Mouse (Mus musculus) myocyte (in vitro differentiated cells): ENCODE results near the gene Tshz2. TPM values are rescaled to one million over a fixed set of nuclear protein-coding genes. Genes with fewer than 3 reads are reported as not detected.

Experiments
- H3K27me3 ChIP-seq: one replicate; pipeline ENCODE4 v1.6.1; 2011; ENCODE audit not compliant: control insufficient read depth, insufficient read depth, insufficient read length
- H3K36me3 ChIP-seq: one replicate; pipeline ENCODE4 v1.6.1; 2011; ENCODE audit not compliant: control insufficient read depth, insufficient read depth
- H3K4me2 ChIP-seq: one replicate; pipeline ENCODE4 v1.6.1; 2011; ENCODE audit warnings: low read depth, control low read depth
- H3K4me3 ChIP-seq: one replicate; pipeline ENCODE4 v1.5.1; 2011; ENCODE audit warnings: mild to moderate bottlenecking, control low read depth, moderate library complexity
- H3K79me2 ChIP-seq: one replicate; pipeline ENCODE4 v1.6.1; 2011; ENCODE audit not compliant: control insufficient read depth, insufficient read depth
- H3ac ChIP-seq: one replicate; pipeline ENCODE4 v1.6.1; 2011; ENCODE audit not compliant: control insufficient read depth, insufficient read length
- CEBPB ChIP-seq: IDR thresholded peaks from 2 replicates; pipeline ENCODE4 v1.6.1; 2011; ENCODE audit warnings: mild to moderate bottlenecking, moderate library complexity; ENCODE audit not compliant: poor library complexity, insufficient read depth, severe bottlenecking
- E2F4 ChIP-seq: IDR thresholded peaks from one replicate; pipeline ENCODE4 v1.6.1; 2011; ENCODE audit warnings: mild to moderate bottlenecking, control low read depth, moderate library complexity; ENCODE audit not compliant: insufficient read depth
- MAX ChIP-seq: IDR thresholded peaks from one replicate; pipeline ENCODE4 v1.6.1; 2011; ENCODE audit warnings: low read depth, mild to moderate bottlenecking, control low read depth
- MYOD1 ChIP-seq, 3 experiments: IDR thresholded peaks; one replicate each; pipeline ENCODE4 v1.6.1; 2011; ENCODE audit warnings: control low read depth in 2 of 3, low read depth in 2 of 3, mild to moderate bottlenecking in 2 of 3, moderate library complexity in 1 of 3; ENCODE audit not compliant: insufficient read length in 2 of 3, control insufficient read depth in 1 of 3
- MYOG ChIP-seq, 3 experiments: IDR thresholded peaks; one replicate each; pipeline ENCODE4 v1.6.1; 2011; ENCODE audit warnings: control low read depth in 2 of 3, low read depth in 2 of 3, mild to moderate bottlenecking in 2 of 3; ENCODE audit not compliant: insufficient read length in 2 of 3, control insufficient read depth in 1 of 3, insufficient read depth in 1 of 3
- POLR2A ChIP-seq: IDR thresholded peaks from one replicate; pipeline ENCODE4 v1.6.1; 2011; ENCODE audit warnings: low read depth, mild to moderate bottlenecking, control low read depth, moderate library complexity; ENCODE audit not compliant: insufficient read length
- POLR2AphosphoS2 ChIP-seq: IDR thresholded peaks from one replicate; pipeline ENCODE4 v1.6.1; 2011; ENCODE audit warnings: low read depth, control low read depth; ENCODE audit not compliant: insufficient read length
- REST ChIP-seq: IDR thresholded peaks from one replicate; pipeline ENCODE4 v1.6.1; 2011; ENCODE audit warnings: mild to moderate bottlenecking, control low read depth, moderate library complexity; ENCODE audit not compliant: insufficient read depth, insufficient read length
- SRF ChIP-seq: IDR thresholded peaks from one replicate; pipeline ENCODE4 v1.6.1; 2011; ENCODE audit warnings: low read depth; ENCODE audit not compliant: control insufficient read depth, insufficient read length
- TCF12 ChIP-seq: IDR thresholded peaks from one replicate; pipeline ENCODE4 v1.6.1; 2011; ENCODE audit warnings: mild to moderate bottlenecking, control low read depth; ENCODE audit not compliant: poor library complexity, insufficient read depth, severe bottlenecking
- TCF3 ChIP-seq: IDR thresholded peaks from one replicate; pipeline ENCODE4 v1.6.1; 2011; ENCODE audit warnings: low read depth, control low read depth; ENCODE audit not compliant: insufficient read length
- USF1 ChIP-seq: IDR thresholded peaks from one replicate; pipeline ENCODE4 v1.6.1; 2011; ENCODE audit warnings: low read depth, mild to moderate bottlenecking, control low read depth, moderate library complexity
- polyA plus RNA-seq: library from polyadenylated mRNA; unstranded; fragments of >200 nt; fragmentation: generic; extraction: Trizol; gene quantifications from one replicate; pipeline ENCODE4 v1.2.1, GENCODE M21; 2012; ENCODE audit warnings: missing spikeins

Gene Tshz2
- polyA plus RNA-seq, 1 experiment = not detected

DNA sequence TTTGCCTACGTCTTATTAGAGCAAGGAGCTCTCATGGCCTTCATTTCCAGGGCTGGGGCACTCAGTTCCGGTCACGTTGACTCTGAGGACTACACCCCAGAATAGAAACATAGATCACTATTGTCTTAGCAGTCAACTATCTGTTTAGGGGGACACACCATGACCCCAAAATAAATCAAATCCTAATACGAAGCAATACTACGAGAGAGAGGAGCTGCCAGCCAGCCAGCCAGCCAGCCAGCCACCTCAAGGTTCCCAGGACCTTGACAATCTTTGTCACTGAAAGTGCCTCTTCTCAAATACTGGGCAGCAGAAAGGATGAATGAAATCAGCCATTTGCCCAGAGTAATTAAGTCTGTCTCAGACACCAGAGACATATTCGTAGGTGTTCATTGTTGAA is 393.1 kb downstream of the Tshz2 start:
- Histone ChIP-seq H3ac (no peak overlapping the region), H3K4me3 (no peak overlapping the region), H3K36me3 (no peaks in the 10 kb centered on the region), H3K27me3 (no peaks in the 10 kb centered on the region), H3K4me2 (no peak overlapping the region), H3K79me2 (no peaks in the 10 kb centered on the region)
- TF ChIP-seq E2F4 = no peak
- TF ChIP-seq USF1 = no peak
- no peak for TF ChIP-seq MAX
- TF ChIP-seq REST = no peak

DNA sequence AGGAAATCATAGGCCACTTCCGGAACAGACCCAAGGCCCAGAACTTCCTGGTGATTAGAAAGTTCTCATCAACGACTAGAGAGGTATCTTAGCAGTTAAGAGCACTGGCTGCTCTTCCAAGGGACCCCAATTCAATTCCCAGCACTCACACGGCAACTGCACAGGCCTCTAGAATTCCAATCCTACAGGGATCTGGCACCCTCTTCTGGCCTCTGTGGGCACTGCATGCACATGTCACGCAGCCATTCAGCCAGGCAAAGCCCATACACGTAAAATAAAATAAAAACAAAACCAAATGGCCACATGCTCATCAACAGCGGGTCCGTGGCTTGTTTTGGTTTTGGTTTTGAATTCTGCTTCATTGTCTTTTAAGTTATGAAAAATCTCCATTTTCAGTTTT is 395.0 kb downstream of the Tshz2 start:
- TF ChIP-seq USF1 = no peak
- no peak for TF ChIP-seq POLR2AphosphoS2
- no peak for TF ChIP-seq E2F4
- no peak for TF ChIP-seq MAX
- no peak for TF ChIP-seq MYOG (IDR thresholded peaks at IDR 0.05; ENCODE audit: control insufficient read depth in 1 of 3, insufficient read depth in 1 of 3, insufficient read length in 2 of 3, low read depth in 2 of 3)
- TF ChIP-seq REST = no peak
- no peak for TF ChIP-seq MYOD1 (IDR thresholded peaks at IDR 0.05; ENCODE audit: control insufficient read depth in 1 of 3, insufficient read length in 2 of 3, low read depth in 2 of 3)
- TF ChIP-seq CEBPB = no peak
- TF ChIP-seq TCF12 = no peak
- TF ChIP-seq POLR2A = no peak
- no peak for TF ChIP-seq SRF
- TF ChIP-seq TCF3 = no peak
- H3K4me2 ChIP-seq = no peak overlapping the region
- H3K4me3 ChIP-seq = no peak overlapping the region
- H3ac ChIP-seq = no peak overlapping the region
- no peaks in the 10 kb centered on the region for H3K27me3 ChIP-seq
- no peaks in the 10 kb centered on the region for H3K36me3 ChIP-seq
- no peaks in the 10 kb centered on the region for H3K79me2 ChIP-seq

DNA sequence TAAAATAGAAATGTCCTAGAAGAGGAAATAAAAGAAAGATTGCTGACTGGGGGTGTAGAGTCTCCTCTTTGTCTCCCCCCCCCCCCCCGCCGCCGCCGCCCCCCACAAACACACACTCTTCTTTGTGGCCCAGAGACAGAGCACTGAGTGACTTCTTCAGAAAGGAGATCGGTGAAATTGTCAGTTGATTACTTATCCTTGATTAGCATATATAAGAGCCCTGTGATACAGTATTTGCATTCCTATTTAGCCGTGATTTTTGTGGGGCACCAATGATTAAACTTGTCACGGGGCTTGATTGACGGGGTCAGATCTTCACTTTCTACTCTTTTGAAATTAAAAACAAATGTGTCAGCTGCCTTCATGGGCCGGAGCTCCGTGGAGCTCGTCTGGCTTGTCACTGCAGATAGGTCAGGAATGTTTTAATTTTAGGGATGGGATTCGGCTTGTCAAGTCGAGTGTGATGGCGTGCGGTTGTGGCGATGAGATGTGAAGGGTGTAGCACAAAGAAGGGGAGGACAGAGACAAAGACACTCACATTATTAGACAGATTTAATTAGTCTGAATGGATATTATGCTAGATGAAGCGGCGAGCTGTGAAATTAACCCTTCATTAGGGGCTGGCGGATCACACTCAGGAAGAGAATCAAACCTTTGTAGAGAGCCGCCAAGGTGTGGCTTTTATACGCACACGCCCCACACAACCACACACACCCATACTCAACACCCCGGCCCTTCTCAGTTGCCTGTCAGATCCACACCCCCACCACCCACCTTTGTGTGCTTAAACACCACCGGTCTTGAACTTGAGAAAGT is 395.9 kb downstream of the Tshz2 start:
- Histone ChIP-seq H3ac (no peak overlapping the region), H3K27me3 (no peaks in the 10 kb centered on the region), H3K4me3 (no peak overlapping the region), H3K4me2 (no peak overlapping the region), H3K79me2 (no peaks in the 10 kb centered on the region), H3K36me3 (no peaks in the 10 kb centered on the region)
- TF ChIP-seq SRF (no peak), MAX (no peak), CEBPB (no peak)

DNA sequence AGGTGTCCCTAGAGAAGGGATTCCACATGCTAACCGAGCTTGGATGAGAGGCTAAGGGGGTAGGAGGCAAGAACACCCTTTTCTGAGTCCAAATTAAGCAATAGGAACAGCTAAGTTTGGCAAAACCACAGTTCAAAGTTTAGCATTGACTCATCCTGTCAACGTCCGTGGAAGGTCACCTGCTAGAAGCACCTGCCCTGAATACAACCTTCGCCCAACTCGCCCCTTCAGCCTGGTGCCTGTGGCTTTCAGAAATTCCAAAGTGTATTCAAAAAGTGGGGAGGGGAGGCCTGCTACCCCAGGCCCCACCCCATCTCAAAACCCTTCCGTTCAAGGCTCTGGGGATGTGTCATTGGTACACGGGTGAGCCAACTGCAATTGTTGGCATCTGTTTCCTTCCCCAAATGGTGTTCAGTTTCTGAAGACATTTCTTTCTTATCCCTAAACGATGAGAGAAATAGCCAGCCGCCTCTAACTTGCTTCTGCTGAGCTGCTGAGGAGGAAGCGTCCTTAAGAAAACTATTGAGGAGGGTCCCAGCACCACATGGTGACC is 396.6 kb downstream of the Tshz2 start:
- TF ChIP-seq MYOG (IDR thresholded peaks at IDR 0.05; ENCODE audit: control insufficient read depth in 1 of 3, insufficient read depth in 1 of 3, insufficient read length in 2 of 3, low read depth in 2 of 3) (no peak), E2F4 (no peak), POLR2A (no peak), REST (no peak), TCF12 (no peak), CEBPB (no peak), POLR2AphosphoS2 (no peak), MAX (no peak), TCF3 (no peak)
- no peak overlapping the region for H3K4me3 ChIP-seq
- no peak overlapping the region for H3ac ChIP-seq
- H3K4me2 ChIP-seq = no peak overlapping the region
- H3K36me3 ChIP-seq = no peaks in the 10 kb centered on the region
- H3K79me2 ChIP-seq = no peaks in the 10 kb centered on the region
- no peaks in the 10 kb centered on the region for H3K27me3 ChIP-seq

DNA sequence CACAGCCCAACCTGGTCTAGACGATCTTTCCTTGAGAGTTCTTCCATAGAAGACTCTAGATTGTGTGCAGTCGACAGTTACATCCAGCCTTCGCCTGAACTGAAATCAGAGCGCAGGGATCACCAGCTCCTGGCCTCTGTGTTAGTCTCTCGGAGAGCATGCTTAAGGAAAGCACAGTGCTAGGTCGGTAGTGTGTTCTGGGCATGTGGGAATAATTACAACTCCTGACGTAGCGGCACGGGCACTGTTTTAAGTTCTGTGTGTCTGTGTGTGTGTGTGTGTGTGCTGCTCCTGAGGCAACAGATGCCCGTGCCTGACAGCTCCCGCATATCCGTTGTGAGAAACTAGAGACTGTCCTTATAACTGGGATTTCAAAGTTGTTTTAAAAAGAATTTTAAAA is 398.4 kb downstream of the Tshz2 start:
- no peak overlapping the region for H3ac ChIP-seq
- TF ChIP-seq MAX = no peak
- TF ChIP-seq CEBPB = no peak
- no peak for TF ChIP-seq REST
- TF ChIP-seq MYOG (IDR thresholded peaks at IDR 0.05; ENCODE audit: control insufficient read depth in 1 of 3, insufficient read depth in 1 of 3, insufficient read length in 2 of 3, low read depth in 2 of 3) = no peak
- TF ChIP-seq POLR2A = no peak
- TF ChIP-seq MYOD1 (IDR thresholded peaks at IDR 0.05; ENCODE audit: control insufficient read depth in 1 of 3, insufficient read length in 2 of 3, low read depth in 2 of 3) = no peak
- TF ChIP-seq E2F4 = no peak
- TF ChIP-seq TCF12 = no peak
- no peak for TF ChIP-seq USF1
- TF ChIP-seq SRF = no peak
- TF ChIP-seq POLR2AphosphoS2 = no peak
- H3K4me2 ChIP-seq = no peak overlapping the region
- H3K79me2 ChIP-seq = no peaks in the 10 kb centered on the region
- no peaks in the 10 kb centered on the region for H3K36me3 ChIP-seq
- H3K4me3 ChIP-seq = no peak overlapping the region
- no peaks in the 10 kb centered on the region for H3K27me3 ChIP-seq
